Mouse (Mus musculus): ENCODE results near the gene Gabpa. TPM values are rescaled to one million over a fixed set of nuclear protein-coding genes. Genes with fewer than 3 reads are reported as not detected.
A peak's percentile ranks its signal among the peaks of the same experiment; 100 is the strongest.

The Gabpa gene
- polyA plus RNA-seq, 1 experiment from 2014 or later, result 39.3 TPM

DNA sequence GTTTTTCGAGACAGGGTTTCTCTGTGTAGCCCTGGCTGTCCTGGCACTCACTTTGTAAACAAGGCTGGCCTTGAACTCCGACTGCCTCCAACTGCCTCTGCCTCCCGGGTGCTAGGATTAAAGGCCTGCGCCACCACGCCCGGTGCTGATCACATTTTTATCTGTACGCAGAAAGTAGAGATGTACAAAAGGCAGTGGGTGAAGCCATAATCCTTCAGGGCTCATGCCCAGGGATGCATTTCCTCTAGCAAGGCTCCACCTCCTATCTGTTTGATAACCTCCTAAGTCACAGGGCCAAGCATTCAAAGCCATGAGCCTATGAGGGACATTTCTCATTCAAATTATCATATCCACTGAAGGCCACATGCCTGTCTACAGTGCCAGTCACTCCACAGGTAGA, 26.9 kb upstream of the Gabpa start:
- no peaks in the 10 kb centered on the region for H3K36me3 ChIP-seq (ENCODE audit: insufficient read depth, low read length)
- 93% methylated on average over 7 of the region's 7 CpGs for WGBS
- ATAC-seq (ENCODE audit: low FRiP score, low TSS enrichment), result no peak
- H3K4me2 ChIP-seq (replicated peaks; ENCODE audit: low read depth, low read length), result no peak overlapping the region
- H3K4me3 ChIP-seq (ENCODE audit: low read length), result no peak overlapping the region
- no peak overlapping the region for H3K27ac ChIP-seq (ENCODE audit: low read length)
- no peak overlapping the region for H3K9ac ChIP-seq (replicated peaks; ENCODE audit: low read length)
- H3K9me3 ChIP-seq (ENCODE audit: low read length), result no peaks in the 10 kb centered on the region
- no peaks in the 10 kb centered on the region for H3K4me1 ChIP-seq (ENCODE audit: insufficient read depth, low read length)
- no peaks in the 10 kb centered on the region for H3K27me3 ChIP-seq (ENCODE audit: insufficient read depth, low read length)

DNA sequence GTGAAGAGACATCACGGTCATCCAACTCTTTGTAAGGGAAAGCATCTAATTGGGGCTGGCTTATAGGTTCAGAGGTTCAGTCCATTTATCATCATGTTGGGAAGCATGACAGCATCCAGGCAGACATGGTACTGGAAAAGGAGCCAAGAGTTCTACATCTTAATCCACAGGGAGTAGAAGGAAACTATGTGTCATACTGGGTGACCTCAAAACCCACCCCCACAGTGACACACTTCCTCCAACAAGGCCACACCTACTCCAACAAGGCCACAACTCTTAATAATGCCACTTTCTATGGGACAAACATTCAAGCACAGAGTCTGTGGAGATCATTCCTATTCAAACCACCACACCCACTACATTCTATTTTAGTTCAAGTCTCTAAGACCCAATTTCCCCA, 24.5 kb upstream of the Gabpa start:
- Histone ChIP-seq H3K9ac (replicated peaks; ENCODE audit: low read length) (no peak overlapping the region), H3K27ac (ENCODE audit: low read length) (no peak overlapping the region), H3K36me3 (ENCODE audit: insufficient read depth, low read length) (no peaks in the 10 kb centered on the region), H3K4me3 (ENCODE audit: low read length) (no peak overlapping the region), H3K27me3 (ENCODE audit: insufficient read depth, low read length) (no peaks in the 10 kb centered on the region), H3K9me3 (ENCODE audit: low read length) (no peaks in the 10 kb centered on the region), H3K4me2 (replicated peaks; ENCODE audit: low read depth, low read length) (no peak overlapping the region), H3K4me1 (ENCODE audit: insufficient read depth, low read length) (no peaks in the 10 kb centered on the region)
- no peak for ATAC-seq (ENCODE audit: low FRiP score, low TSS enrichment)
- 78% methylated on average over 1 of the region's 1 CpGs for WGBS

DNA sequence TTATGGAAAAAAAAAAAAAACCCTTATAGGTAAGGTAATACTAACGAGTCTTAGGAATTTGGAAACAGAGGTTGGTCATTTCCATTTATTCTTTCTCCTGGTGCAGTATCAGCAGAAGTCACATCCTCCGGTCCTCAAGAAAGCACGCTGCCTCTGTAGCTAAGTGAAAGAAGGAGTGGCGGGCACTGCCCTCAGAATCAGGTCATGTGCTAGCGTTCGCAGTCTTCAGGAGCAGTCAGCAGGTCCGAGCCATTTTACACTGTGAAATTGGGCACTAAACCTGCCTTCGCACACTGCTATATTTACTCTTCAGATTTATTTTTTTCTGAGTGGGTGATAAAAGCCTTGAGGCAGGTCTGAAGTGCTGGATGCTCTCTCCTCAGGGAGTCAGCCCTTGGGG, 20.9 kb upstream of the Gabpa start:
- Histone ChIP-seq H3K9ac (replicated peaks; ENCODE audit: low read length) (no peak overlapping the region), H3K27ac (ENCODE audit: low read length) (no peak overlapping the region), H3K4me3 (ENCODE audit: low read length) (no peak overlapping the region), H3K9me3 (ENCODE audit: low read length) (no peaks in the 10 kb centered on the region), H3K36me3 (ENCODE audit: insufficient read depth, low read length) (no peaks in the 10 kb centered on the region), H3K4me1 (ENCODE audit: insufficient read depth, low read length) (no peaks in the 10 kb centered on the region), H3K4me2 (replicated peaks; ENCODE audit: low read depth, low read length) (no peak overlapping the region), H3K27me3 (ENCODE audit: insufficient read depth, low read length) (no peaks in the 10 kb centered on the region)
- ATAC-seq (ENCODE audit: low FRiP score, low TSS enrichment), result no peak
- 78% methylated on average over 8 of the region's 8 CpGs for WGBS

DNA sequence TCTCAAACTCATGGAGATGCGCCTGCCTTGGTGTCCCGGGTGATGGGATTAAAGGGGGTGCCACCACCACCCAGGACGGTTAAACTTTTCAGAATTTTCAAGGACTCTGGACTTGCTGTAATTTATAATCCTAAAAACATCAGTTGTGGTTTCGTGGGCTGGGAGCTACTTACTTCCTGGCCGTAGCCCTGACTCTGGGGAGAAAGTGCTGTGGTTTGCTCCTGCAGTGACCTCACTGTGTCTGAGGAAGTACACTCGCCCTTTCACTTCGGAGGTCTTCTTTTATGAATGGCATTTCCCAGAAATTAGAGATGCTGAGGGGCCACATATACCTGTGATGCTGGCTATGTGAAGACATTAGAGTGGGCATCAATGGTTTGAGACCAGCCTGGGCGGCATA, 20.2 kb upstream of the Gabpa start:
- H3K9ac ChIP-seq (replicated peaks; ENCODE audit: low read length), result no peak overlapping the region
- H3K27me3 ChIP-seq (ENCODE audit: insufficient read depth, low read length), result no peaks in the 10 kb centered on the region
- H3K4me2 ChIP-seq (replicated peaks; ENCODE audit: low read depth, low read length), result no peak overlapping the region
- ATAC-seq (ENCODE audit: low FRiP score, low TSS enrichment), result no peak
- no peaks in the 10 kb centered on the region for H3K9me3 ChIP-seq (ENCODE audit: low read length)
- 63% methylated on average over 8 of the region's 8 CpGs for WGBS
- H3K27ac ChIP-seq (ENCODE audit: low read length), result no peak overlapping the region
- H3K36me3 ChIP-seq (ENCODE audit: insufficient read depth, low read length), result no peaks in the 10 kb centered on the region
- H3K4me1 ChIP-seq (ENCODE audit: insufficient read depth, low read length), result no peaks in the 10 kb centered on the region
- H3K4me3 ChIP-seq (ENCODE audit: low read length), result no peak overlapping the region

DNA sequence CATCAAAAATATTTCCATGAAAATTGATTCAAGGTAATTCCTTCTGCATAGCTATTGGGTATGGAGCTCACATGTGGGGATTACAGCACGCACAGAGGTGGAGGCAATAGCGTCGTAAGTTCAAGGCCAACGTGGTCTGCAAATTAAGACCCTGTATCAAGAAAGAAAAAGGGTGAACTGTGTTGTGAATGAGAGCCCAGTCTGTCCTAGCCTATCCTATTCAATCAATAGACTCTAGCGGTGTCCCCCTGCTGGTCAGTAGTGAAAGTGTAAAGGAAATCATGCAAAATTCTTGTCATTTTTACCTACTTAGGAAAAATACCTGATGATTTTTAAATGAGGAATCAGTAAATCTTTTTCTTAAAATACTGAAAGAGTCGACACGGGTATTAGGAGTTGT, 17.3 kb upstream of the Gabpa start:
- 38% methylated on average over 7 of the region's 7 CpGs for WGBS
- H3K9me3 ChIP-seq (ENCODE audit: low read length), result no peaks in the 10 kb centered on the region
- ATAC-seq (ENCODE audit: low FRiP score, low TSS enrichment), result 0 out of 2 replicates have a peak, but pooled peaks have one; percentile 46

DNA sequence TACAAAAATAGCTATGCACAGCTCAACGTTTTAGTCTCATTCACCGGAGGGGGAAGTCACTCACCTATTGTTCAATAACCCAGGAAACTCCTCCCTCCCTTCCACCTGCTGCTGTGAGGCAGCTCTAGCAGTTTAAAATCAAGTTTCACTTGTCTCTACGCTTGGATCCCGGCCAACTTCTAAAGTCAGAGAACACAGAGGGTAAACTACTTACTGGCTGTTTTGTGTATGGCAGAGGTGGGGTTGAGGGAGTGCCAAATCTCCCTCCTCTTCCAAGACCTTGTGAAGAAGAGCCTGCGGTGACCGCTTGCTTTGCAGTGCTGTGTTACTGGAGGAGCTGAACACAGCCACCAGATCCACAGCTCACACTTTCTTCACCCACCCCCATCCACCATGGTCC, 9.7 kb upstream of the Gabpa start:
- Histone ChIP-seq H3K4me3 (ENCODE audit: low read length) (no peak overlapping the region), H3K4me1 (ENCODE audit: insufficient read depth, low read length) (no peaks in the 10 kb centered on the region), H3K27ac (ENCODE audit: low read length) (peak overlapping the region; percentile 31; the same call in 1 of the 2 replicates), H3K4me2 (replicated peaks; ENCODE audit: low read depth, low read length) (no peak overlapping the region), H3K36me3 (ENCODE audit: insufficient read depth, low read length) (peaks cover 62% of the 10 kb centered on the region), H3K9me3 (ENCODE audit: low read length) (no peaks in the 10 kb centered on the region), H3K27me3 (ENCODE audit: insufficient read depth, low read length) (no peaks in the 10 kb centered on the region), H3K9ac (replicated peaks; ENCODE audit: low read length) (no peak overlapping the region)
- WGBS, result 74% methylated on average over 6 of the region's 6 CpGs
- peak; percentile 76; the same call in 1 of the 2 replicates for ATAC-seq (ENCODE audit: low FRiP score, low TSS enrichment)

More for the DNA sequence above, 17.3 kb upstream of the Gabpa start:
- peaks cover 6% of the 10 kb centered on the region; the same call in 1 of the 2 replicates for H3K36me3 ChIP-seq (ENCODE audit: insufficient read depth, low read length)
- no peaks in the 10 kb centered on the region for H3K27me3 ChIP-seq (ENCODE audit: insufficient read depth, low read length)
- H3K27ac ChIP-seq (ENCODE audit: low read length), result no peak overlapping the region
- no peak overlapping the region for H3K4me2 ChIP-seq (replicated peaks; ENCODE audit: low read depth, low read length)
- H3K4me3 ChIP-seq (ENCODE audit: low read length), result no peak overlapping the region
- H3K9ac ChIP-seq (replicated peaks; ENCODE audit: low read length), result no peak overlapping the region
- H3K4me1 ChIP-seq (ENCODE audit: insufficient read depth, low read length), result no peaks in the 10 kb centered on the region

DNA sequence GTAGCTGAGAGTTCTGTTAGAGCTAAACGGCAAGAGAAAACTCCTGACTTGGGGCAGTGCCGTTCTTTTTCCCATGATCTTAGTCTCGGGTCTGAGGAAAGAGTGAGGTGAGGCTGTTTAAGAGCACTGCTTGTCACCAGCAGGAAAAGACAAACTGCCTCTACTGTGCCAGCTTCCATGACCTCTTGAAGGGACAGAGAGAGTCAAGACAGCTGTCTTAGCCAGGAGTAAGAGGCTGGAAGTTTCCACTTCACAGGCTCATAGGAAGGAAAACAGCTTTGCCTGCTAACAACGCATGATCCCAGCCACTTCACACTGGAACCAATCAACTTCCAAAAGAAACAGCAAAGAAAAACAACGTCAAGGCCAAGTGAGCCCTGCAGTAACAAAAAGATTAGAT, 3.0 kb upstream of the Gabpa start:
- no peak overlapping the region for H3K4me2 ChIP-seq (replicated peaks; ENCODE audit: low read depth, low read length)
- no peak for ATAC-seq (ENCODE audit: low FRiP score, low TSS enrichment)
- H3K36me3 ChIP-seq (ENCODE audit: insufficient read depth, low read length), result peaks cover 46% of the 10 kb centered on the region
- no peak overlapping the region for H3K9ac ChIP-seq (replicated peaks; ENCODE audit: low read length)
- H3K4me1 ChIP-seq (ENCODE audit: insufficient read depth, low read length), result peaks cover 28% of the 10 kb centered on the region
- 54% methylated on average over 5 of the region's 5 CpGs for WGBS
- no peaks in the 10 kb centered on the region for H3K27me3 ChIP-seq (ENCODE audit: insufficient read depth, low read length)
- H3K4me3 ChIP-seq (ENCODE audit: low read length), result no peak overlapping the region
- H3K9me3 ChIP-seq (ENCODE audit: low read length), result no peaks in the 10 kb centered on the region
- peak overlapping the region; percentile 46; the same call in 1 of the 2 replicates for H3K27ac ChIP-seq (ENCODE audit: low read length)

DNA sequence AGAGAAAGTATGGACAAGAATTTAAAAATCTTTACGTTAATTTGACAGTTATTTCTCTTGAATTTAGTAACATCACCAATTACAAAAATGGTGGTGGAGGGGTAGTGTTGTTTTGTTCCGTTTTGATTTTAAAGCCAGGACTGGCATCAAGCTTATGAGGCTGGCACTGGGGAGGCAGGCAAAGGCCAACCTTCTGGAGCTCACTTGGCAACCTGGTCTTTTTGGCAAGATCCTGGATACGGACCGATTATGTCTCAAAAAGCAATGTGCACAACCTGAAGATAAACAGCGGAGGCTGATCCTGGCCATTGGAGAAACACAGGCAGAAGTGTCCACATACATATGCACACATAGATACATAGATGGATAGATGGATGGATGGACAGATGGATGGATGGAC, 2.0 kb upstream of the Gabpa start:
- H3K36me3 ChIP-seq (ENCODE audit: insufficient read depth, low read length), result peaks cover 37% of the 10 kb centered on the region
- H3K9ac ChIP-seq (replicated peaks; ENCODE audit: low read length), result no peak overlapping the region
- WGBS, result 88% methylated on average over 5 of the region's 5 CpGs
- H3K9me3 ChIP-seq (ENCODE audit: low read length), result no peaks in the 10 kb centered on the region
- H3K27me3 ChIP-seq (ENCODE audit: insufficient read depth, low read length), result no peaks in the 10 kb centered on the region
- H3K4me2 ChIP-seq (replicated peaks; ENCODE audit: low read depth, low read length), result no peak overlapping the region
- peaks cover 28% of the 10 kb centered on the region for H3K4me1 ChIP-seq (ENCODE audit: insufficient read depth, low read length)
- ATAC-seq (ENCODE audit: low FRiP score, low TSS enrichment), result no peak
- no peak overlapping the region for H3K4me3 ChIP-seq (ENCODE audit: low read length)
- no peak overlapping the region for H3K27ac ChIP-seq (ENCODE audit: low read length)

DNA sequence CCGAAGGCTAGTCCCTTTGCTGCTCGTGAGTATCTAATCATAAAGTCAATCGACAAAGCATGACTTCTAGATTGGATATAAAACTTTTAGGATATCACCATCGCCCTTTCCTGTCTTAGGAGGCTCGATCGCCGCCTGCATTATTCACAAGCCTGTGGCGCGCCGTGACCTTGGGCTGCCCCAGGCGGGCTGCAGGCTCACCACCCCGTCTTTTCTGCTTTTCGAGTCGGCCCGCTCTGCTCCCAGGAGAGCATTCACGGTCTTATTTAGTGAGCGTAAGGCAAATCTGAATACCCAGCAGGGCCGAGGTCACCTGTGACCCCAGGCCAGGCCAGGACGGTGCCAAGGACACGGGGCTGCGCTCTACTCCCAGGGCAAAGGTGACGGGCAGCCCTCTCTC, 381 bp upstream of the Gabpa start:
- Histone ChIP-seq H3K4me2 (replicated peaks; ENCODE audit: low read depth, low read length) (peak overlapping the region; percentile 74), H3K36me3 (ENCODE audit: insufficient read depth, low read length) (peaks cover 25% of the 10 kb centered on the region), H3K27me3 (ENCODE audit: insufficient read depth, low read length) (no peaks in the 10 kb centered on the region), H3K4me1 (ENCODE audit: insufficient read depth, low read length) (peaks cover 28% of the 10 kb centered on the region), H3K27ac (ENCODE audit: low read length) (peak overlapping the region; percentile 99), H3K9ac (replicated peaks; ENCODE audit: low read length) (peak overlapping the region; percentile 100), H3K4me3 (ENCODE audit: low read length) (peak overlapping the region; percentile 99), H3K9me3 (ENCODE audit: low read length) (no peaks in the 10 kb centered on the region)
- 0% methylated on average over 22 of the region's 22 CpGs for WGBS
- no peak for ATAC-seq (ENCODE audit: low FRiP score, low TSS enrichment)

DNA sequence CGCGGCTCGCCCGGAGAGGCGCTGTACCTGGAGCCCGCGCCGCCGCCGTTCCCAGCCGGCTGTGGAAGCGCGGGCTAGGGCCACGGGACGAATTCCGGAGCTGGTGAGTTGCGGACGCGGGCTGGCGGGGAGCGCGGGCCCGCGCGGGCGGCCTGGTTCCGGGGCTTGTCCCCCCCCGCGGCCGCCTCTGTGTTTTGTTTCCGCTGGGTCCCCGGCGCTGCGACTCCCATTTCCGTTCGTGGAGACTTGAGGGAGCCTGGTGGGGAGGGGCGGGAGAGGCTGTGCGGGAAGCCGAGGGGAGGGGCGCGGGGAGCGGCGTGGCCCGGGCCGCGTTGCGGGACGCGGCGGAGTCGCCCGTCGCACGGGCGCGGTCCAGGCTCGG, 707 bp downstream of the Gabpa start, which contains the start of gene Atp5j:
TSS of gene Atp5j (minus strand) at position 185 of the 382 bp plus-strand sequence.
- Histone ChIP-seq H3K36me3 (ENCODE audit: insufficient read depth, low read length) (peaks cover 23% of the 10 kb centered on the region), H3K4me3 (ENCODE audit: low read length) (peak within 1 kb of the TSS; percentile 99), H3K4me2 (replicated peaks; ENCODE audit: low read depth, low read length) (peak within 1 kb of the TSS; percentile 74), H3K9me3 (ENCODE audit: low read length) (no peaks in the 10 kb centered on the region), H3K27ac (ENCODE audit: low read length) (peak within 1 kb of the TSS; percentile 99), H3K4me1 (ENCODE audit: insufficient read depth, low read length) (peaks cover 28% of the 10 kb centered on the region), H3K9ac (replicated peaks; ENCODE audit: low read length) (peak within 1 kb of the TSS; percentile 100), H3K27me3 (ENCODE audit: insufficient read depth, low read length) (no peaks in the 10 kb centered on the region)
- 1% methylated on average over 57 of the region's 57 CpGs for WGBS
- ATAC-seq (ENCODE audit: low FRiP score, low TSS enrichment), result peak; percentile 73
